In genomic region chr6:87742804-87743203, GRCm38 (mm10) we compare ENCODE assay signal across 10 mouse cellular contexts. TPM values are rescaled to one million over a fixed set of nuclear protein-coding genes. Genes with fewer than 3 reads are reported as not detected.
A peak's percentile ranks its signal among the peaks of the same experiment; 100 is the strongest.
DNase-seq lines count a peak whose midpoint lies in the region; ATAC-seq and TF ChIP-seq lines count a peak whose summit lies in the region.
"Had no signal": no experiment of that assay in that cellular context is flagged by ENCODE, and none has a peak within 500 bp of the region (broad histone marks: within the 10 kb centered on the region; RNA-seq: fewer than 3 reads in every experiment).

No protein-coding gene starts in this region.

- H3K4me3 ChIP-seq in ES-E14 (ENCODE audit: insufficient read depth in 1 of 2, low read depth in 1 of 2, low read length in 2 of 2, poor library complexity in 1 of 2, severe bottlenecking in 1 of 2), result no peak overlapping the region
- H3K4me3 ChIP-seq in lung, embryonic 14.5 days (ENCODE audit: low read depth, low read length), result no peak overlapping the region

- 79% methylated on average over 5 of the region's 5 CpGs for WGBS in lung, embryonic 14.5 days

- H3K4me2 ChIP-seq in lung, embryonic 14.5 days, result no peak overlapping the region

- in situ Hi-C loops in ES-E14 (cut with MboI; ENCODE audit: low sequenced_read_pairs in 2 of 2, unreplicated experiment in 2 of 2), result no loop called here

- H3K36me3 ChIP-seq in ES-E14 (ENCODE audit: control insufficient read depth, insufficient read depth, low read length, poor library complexity, severe bottlenecking), result no peaks in the 10 kb centered on the region
- no peaks in the 10 kb centered on the region for H3K36me3 ChIP-seq in lung, embryonic 14.5 days (ENCODE audit: insufficient read depth)

- H3K9ac ChIP-seq in ES-E14 (ENCODE audit: insufficient read depth, low read depth, low read length, poor library complexity, severe bottlenecking), result no peak overlapping the region
- H3K9ac ChIP-seq in lung, embryonic 14.5 days, result no peak overlapping the region

- TF ChIP-seq CTCF in lung, embryonic 14.5 days (IDR thresholded peaks at IDR 0.05; ENCODE audit: low read depth), result peak; percentile 37

- H3K27me3 ChIP-seq in lung, embryonic 14.5 days (ENCODE audit: insufficient read depth, low read length), result no peaks in the 10 kb centered on the region

- H3K9me3 ChIP-seq in ES-E14 (ENCODE audit: control insufficient read depth, insufficient read depth, low read depth, low read length), result no peaks in the 10 kb centered on the region
- H3K9me3 ChIP-seq in lung, embryonic 14.5 days (ENCODE audit: low read depth, low read length), result no peaks in the 10 kb centered on the region

- no peak for ATAC-seq in lung, embryonic 14.5 days (ENCODE audit: insufficient read depth)
- ATAC-seq in inflammation-experienced regulatory T-cells, adult 6 months, result no peak
- ATAC-seq: forebrain, embryonic 16.5 days had no signal

- DNase-seq in heart, postnatal 4 days, result peak; percentile 27
- DNase-seq in heart, adult 9 months (ENCODE audit: low spot score in 2 of 2), result no peak
- DNase-seq in 3T3-L1 (ENCODE audit: low read depth, low spot score), result peak; percentile 47
- DNase-seq in ES-E14 (ENCODE audit: low read depth, low spot score), result peak; percentile 63
- no peak for DNase-seq in lung, embryonic 14.5 days
- DNase-seq in cerebellum, adult 9-11 months, result no peak
- no peak for DNase-seq in kidney, postnatal 10 days
- DNase-seq: cerebellum, postnatal 36 days had no signal

- no peaks in the 10 kb centered on the region for H3K4me1 ChIP-seq in ES-E14 (ENCODE audit: control insufficient read depth in 2 of 2, insufficient read depth in 2 of 2, low read length in 2 of 2, poor library complexity in 1 of 2)
- peaks cover 8% of the 10 kb centered on the region; the same call in 1 of the 2 replicates for H3K4me1 ChIP-seq in lung, embryonic 14.5 days (ENCODE audit: insufficient read depth)

- no peak overlapping the region for H3K27ac ChIP-seq in ES-E14 (ENCODE audit: insufficient read depth, low read depth, low read length, poor library complexity, severe bottlenecking)
- no peak overlapping the region for H3K27ac ChIP-seq in lung, embryonic 14.5 days (ENCODE audit: low read depth)

TF ChIP-seq in ES-E14, 5 proteins besides CTCF, POLR2A, EP300 and RAD21:
- TF ChIP-seq CHD2 (IDR thresholded peaks at IDR 0.05; ENCODE audit: low read depth, low read length), result no peak
- no peak for TF ChIP-seq MAFK (IDR thresholded peaks at IDR 0.05; ENCODE audit: insufficient read depth, low read depth, low read length)
- TF ChIP-seq ZNF384 (IDR thresholded peaks at IDR 0.05; ENCODE audit: low read depth, low read length), result no peak
- TF ChIP-seq ZC3H11A (IDR thresholded peaks at IDR 0.05; ENCODE audit: borderline replicate concordance, low read depth, low read length), result no peak
- no peak for TF ChIP-seq HCFC1 (IDR thresholded peaks at IDR 0.05; ENCODE audit: borderline replicate concordance, insufficient read depth, low read length)

RNA-seq across cellular contexts. Expression of gene Efcc1, which starts 12.1 kb away (rescaled TPM):
- 1 to 10 TPM; 1.5 to 2.4 TPM for total RNA-seq in heart, postnatal 4 days (2021)
- total RNA-seq in ES-E14 (2012; rRNA removed), result not detected in 2 replicates
- polyA plus RNA-seq in lung, embryonic 14.5 days (2014; fragmentation: Nextera tagmentation; extraction: Ambion mirVana), result 3.4 and 3.8 TPM in 2 replicates
- polyA plus RNA-seq in inflammation-experienced regulatory T-cells, adult 6 months (2017; shearing (Covaris generic)), result under 1 TPM in 2 of 3 experiments, not detected in 1; 0.30 to 0.87 TPM

RNA-seq across cellular contexts. Expression of gene Gp9, which starts 35.1 kb away (rescaled TPM):
- 1 to 10 TPM in 1 of 2 experiments, under 1 TPM in 1; 0.64 to 1.1 TPM for total RNA-seq in heart, postnatal 4 days (2021)
- not detected in 2 replicates for total RNA-seq in ES-E14 (2012; rRNA removed)
- polyA plus RNA-seq in lung, embryonic 14.5 days (2014; fragmentation: Nextera tagmentation; extraction: Ambion mirVana), result 4.0 and 4.3 TPM in 2 replicates
- polyA plus RNA-seq in inflammation-experienced regulatory T-cells, adult 6 months (2017; shearing (Covaris generic)), result under 1 TPM in 1 of 3 experiments, not detected in 2; 0.41 TPM

Comparison
In these comparisons a context has a peak if more than half of its experiments do, and no peak if none do; other contexts are left out.
1. DNase-seq: peak in heart, postnatal 4 days (single experiment), 3T3-L1 (single experiment) and ES-E14 (single experiment); none in heart, adult 9 months (0 of 2), lung, embryonic 14.5 days (single experiment), cerebellum, adult 9-11 months (single experiment) and kidney, postnatal 10 days (single experiment).